Mouse (Mus musculus): ENCODE measurements around the gene Tmppe. TPM values are rescaled to one million over a fixed set of nuclear protein-coding genes. Genes with fewer than 3 reads are reported as not detected.

Tmppe gene
- polyA plus RNA-seq, 1 experiment, result 6.7 TPM

DNA sequence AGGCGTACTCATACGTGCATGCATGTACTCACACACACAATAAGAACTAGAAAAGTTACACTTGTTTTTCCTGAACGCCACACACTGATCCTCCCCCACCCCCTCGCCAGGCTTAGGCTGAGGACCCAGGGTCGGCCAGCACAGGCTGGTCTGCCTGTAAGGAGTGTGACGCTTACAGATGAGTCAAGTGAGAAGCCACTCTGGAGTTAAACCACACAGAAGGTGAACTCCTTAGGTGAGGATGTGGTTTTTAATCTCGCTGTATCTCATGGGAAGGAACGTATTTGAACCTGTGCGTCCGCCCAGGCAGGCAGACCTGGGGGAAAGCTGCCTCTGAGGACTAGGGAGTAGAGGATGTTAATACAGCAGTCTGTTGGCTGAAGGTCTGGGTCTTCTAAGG, 39.6 kb downstream of the Tmppe start:
- TF ChIP-seq CTCF (IDR thresholded peaks at IDR 0.05; ENCODE audit: low read depth, low read length) (no peak), POLR2A (IDR thresholded peaks at IDR 0.05; ENCODE audit: borderline replicate concordance, low read depth, low read length) (no peak)
- H3K27ac ChIP-seq (ENCODE audit: insufficient read depth, low read depth, low read length), result no peak overlapping the region
- no peaks in the 10 kb centered on the region for H3K4me1 ChIP-seq (ENCODE audit: control insufficient read depth, insufficient read depth, low read length)
- H3K4me3 ChIP-seq (ENCODE audit: insufficient read depth, low read length), result no peak overlapping the region

DNA sequence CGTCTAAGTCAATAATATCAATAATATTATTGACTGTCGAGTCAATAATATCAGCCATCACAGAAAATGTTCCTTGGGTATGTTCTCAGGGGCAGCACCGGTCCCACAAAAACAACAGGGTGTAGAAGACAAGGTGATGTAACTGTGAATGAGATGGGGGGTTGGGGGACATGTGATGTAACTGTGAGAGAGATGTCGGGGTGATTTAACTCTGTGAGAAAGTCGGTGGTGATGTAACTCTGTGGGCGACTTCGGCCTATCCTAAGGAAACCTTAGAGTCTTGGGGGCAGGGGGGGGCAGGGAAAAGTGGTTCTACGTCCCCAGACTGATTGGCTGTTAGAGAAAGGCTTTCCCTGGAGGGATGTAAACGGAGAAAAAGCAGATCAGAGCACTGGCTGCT, 41.3 kb downstream of the Tmppe start:
- Histone ChIP-seq H3K4me3 (ENCODE audit: insufficient read depth, low read length) (no peak overlapping the region), H3K4me1 (ENCODE audit: control insufficient read depth, insufficient read depth, low read length) (no peaks in the 10 kb centered on the region), H3K27ac (ENCODE audit: insufficient read depth, low read depth, low read length) (no peak overlapping the region)
- no peak for TF ChIP-seq CTCF (IDR thresholded peaks at IDR 0.05; ENCODE audit: low read depth, low read length)

DNA sequence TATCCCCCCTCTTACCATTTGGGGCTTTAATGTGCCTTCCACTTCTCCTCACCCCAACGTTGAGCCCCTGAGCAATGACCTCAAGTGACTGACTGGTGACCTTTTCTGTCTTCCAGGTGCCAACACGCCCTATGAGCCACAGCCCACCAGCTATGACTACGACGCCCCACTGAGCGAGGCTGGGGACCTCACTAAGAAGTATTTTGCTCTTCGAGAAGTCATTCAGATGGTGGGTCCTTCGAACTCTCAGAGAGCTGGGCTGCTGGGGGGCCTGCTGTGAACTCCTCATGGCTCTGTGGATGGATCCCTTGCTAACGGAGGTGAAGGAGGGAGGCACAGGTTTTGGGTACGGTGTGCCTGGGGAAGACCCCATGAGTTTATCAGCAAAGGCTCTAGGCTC, 42.0 kb downstream of the Tmppe start:
- Histone ChIP-seq H3K4me3 (ENCODE audit: insufficient read depth, low read length) (no peak overlapping the region), H3K4me1 (ENCODE audit: control insufficient read depth, insufficient read depth, low read length) (no peaks in the 10 kb centered on the region), H3K27ac (ENCODE audit: insufficient read depth, low read depth, low read length) (no peak overlapping the region)
- no peak for TF ChIP-seq CTCF (IDR thresholded peaks at IDR 0.05; ENCODE audit: low read depth, low read length)
- no peak for TF ChIP-seq POLR2A (IDR thresholded peaks at IDR 0.05; ENCODE audit: borderline replicate concordance, low read depth, low read length)

DNA sequence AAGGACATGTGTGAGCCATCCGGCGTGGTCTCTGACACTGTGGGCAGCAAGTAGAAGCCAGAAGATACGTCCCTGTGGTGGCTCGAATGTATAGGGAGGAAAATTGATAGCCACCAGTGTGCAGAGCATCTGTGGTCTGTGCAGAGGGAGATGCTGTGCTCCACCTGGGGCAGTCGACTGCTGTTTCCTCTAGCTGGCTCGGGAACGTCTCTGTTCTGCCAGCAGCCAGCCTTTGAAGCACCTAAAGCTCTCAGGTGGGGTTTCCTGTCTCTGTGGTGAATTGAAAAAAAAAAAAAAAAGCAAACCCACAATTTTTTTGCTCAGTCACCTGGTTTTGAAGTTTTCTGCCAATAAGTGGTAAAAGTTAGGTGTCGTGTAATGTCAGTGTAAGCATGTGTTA, 42.4 kb downstream of the Tmppe start:
- Histone ChIP-seq H3K4me1 (ENCODE audit: control insufficient read depth, insufficient read depth, low read length) (no peaks in the 10 kb centered on the region), H3K4me3 (ENCODE audit: insufficient read depth, low read length) (no peak overlapping the region), H3K27ac (ENCODE audit: insufficient read depth, low read depth, low read length) (no peak overlapping the region)
- TF ChIP-seq CTCF (IDR thresholded peaks at IDR 0.05; ENCODE audit: low read depth, low read length), result no peak

DNA sequence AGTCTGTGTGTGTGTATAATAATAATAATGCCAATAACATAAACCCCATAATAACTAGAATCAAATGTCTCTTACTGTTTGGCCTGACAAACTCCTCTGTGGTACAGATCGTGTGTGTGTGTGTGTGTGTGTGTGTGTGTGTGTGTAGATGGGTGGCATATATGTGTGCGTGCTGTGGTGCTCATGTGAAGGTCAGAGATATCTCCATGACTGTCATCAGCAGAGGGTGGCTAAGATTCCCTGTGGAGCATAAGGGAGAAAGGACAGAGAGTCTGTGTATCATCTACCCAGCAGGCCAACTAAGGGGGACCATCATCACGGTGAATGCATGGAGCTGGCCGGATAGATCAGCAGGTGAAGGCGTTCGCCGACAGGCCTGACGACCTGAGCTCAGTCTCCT, 46.0 kb downstream of the Tmppe start:
- Histone ChIP-seq H3K27ac (ENCODE audit: insufficient read depth, low read depth, low read length) (no peak overlapping the region), H3K4me3 (ENCODE audit: insufficient read depth, low read length) (no peak overlapping the region), H3K4me1 (ENCODE audit: control insufficient read depth, insufficient read depth, low read length) (no peaks in the 10 kb centered on the region)
- TF ChIP-seq POLR2A (IDR thresholded peaks at IDR 0.05; ENCODE audit: borderline replicate concordance, low read depth, low read length), result no peak
- TF ChIP-seq CTCF (IDR thresholded peaks at IDR 0.05; ENCODE audit: low read depth, low read length), result no peak

DNA sequence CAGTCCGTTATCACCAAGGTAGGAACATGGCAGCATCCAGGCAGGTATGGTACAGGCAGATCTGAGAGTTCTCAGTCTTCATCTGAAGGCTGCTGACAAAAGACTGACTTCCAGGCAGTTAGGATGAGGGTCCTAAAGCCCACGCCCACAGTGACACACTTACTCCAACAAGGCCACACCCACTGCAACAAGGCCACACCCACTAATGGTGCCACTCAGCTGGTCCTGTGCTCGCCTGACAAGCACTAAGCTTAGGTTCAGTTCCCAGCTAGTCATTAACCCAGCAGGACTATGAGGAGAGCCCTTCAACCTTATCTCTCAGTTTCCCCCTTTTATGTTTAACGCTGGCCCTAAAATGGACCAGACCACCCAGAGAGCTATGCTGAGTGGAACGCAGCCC, 47.8 kb downstream of the Tmppe start:
- no peaks in the 10 kb centered on the region for H3K4me1 ChIP-seq (ENCODE audit: control insufficient read depth, insufficient read depth, low read length)

DNA sequence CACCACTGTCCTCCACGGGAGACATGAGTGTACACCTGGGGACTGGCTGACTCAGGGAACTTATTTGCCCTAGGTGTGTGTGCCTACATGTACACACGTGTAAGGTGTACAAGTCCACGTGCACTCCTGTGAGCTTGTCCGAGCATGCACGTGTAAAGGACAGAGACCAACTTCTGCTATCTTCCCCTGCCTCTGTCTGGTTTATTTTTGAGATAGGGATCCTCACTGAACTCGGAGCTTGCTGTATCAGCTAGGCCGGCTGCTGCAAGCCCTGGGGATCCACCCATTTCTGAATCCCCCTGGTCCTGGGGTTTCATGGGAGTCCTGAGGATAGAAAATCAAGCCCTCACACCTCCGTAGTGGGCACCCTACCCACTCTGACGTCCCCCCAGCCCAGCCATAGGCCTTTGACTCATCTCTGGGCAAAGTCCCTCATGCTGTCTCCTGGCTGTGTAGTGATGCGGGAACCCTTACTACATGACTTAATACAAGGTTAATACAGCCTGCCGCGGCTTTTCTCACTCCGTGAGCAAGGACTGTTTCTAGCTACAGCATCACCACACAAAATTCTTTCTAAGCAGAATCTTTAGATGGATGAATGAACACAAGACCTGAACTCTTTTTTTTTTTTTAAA, 48.3 kb downstream of the Tmppe start:
- TF ChIP-seq CTCF (IDR thresholded peaks at IDR 0.05; ENCODE audit: low read depth, low read length), result no peak
- no peak for TF ChIP-seq POLR2A (IDR thresholded peaks at IDR 0.05; ENCODE audit: borderline replicate concordance, low read depth, low read length)
- Histone ChIP-seq H3K4me1 (ENCODE audit: control insufficient read depth, insufficient read depth, low read length) (no peaks in the 10 kb centered on the region), H3K27ac (ENCODE audit: insufficient read depth, low read depth, low read length) (no peak overlapping the region), H3K4me3 (ENCODE audit: insufficient read depth, low read length) (no peak overlapping the region)

More for the DNA sequence above, 47.8 kb downstream of the Tmppe start:
- Histone ChIP-seq H3K27ac (ENCODE audit: insufficient read depth, low read depth, low read length) (no peak overlapping the region), H3K4me3 (ENCODE audit: insufficient read depth, low read length) (no peak overlapping the region)
- TF ChIP-seq CTCF (IDR thresholded peaks at IDR 0.05; ENCODE audit: low read depth, low read length), result no peak
- no peak for TF ChIP-seq POLR2A (IDR thresholded peaks at IDR 0.05; ENCODE audit: borderline replicate concordance, low read depth, low read length)

DNA sequence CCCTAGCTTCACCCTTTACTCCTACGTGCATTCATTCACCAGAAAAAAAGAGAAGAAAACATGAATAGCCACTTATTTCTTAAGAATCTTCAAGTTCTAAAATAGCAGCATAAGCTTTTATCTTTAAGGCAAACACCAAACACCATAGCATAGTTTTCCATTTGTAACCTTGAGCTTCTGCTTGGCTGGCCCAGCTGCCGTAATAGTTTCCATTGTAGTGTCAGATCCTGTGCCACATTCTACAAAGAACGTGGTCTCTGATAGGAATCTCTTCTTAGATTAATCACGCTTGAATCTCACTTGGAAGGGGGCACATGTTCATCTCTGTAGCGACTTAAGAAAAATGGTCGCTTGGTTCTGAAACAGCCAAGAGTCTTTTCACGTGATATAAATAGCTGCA, 50.7 kb downstream of the Tmppe start:
- H3K4me3 ChIP-seq (ENCODE audit: insufficient read depth, low read length), result no peak overlapping the region
- no peaks in the 10 kb centered on the region for H3K4me1 ChIP-seq (ENCODE audit: control insufficient read depth, insufficient read depth, low read length)
- no peak for TF ChIP-seq POLR2A (IDR thresholded peaks at IDR 0.05; ENCODE audit: borderline replicate concordance, low read depth, low read length)
- no peak for TF ChIP-seq CTCF (IDR thresholded peaks at IDR 0.05; ENCODE audit: low read depth, low read length)
- no peak overlapping the region for H3K27ac ChIP-seq (ENCODE audit: insufficient read depth, low read depth, low read length)

DNA sequence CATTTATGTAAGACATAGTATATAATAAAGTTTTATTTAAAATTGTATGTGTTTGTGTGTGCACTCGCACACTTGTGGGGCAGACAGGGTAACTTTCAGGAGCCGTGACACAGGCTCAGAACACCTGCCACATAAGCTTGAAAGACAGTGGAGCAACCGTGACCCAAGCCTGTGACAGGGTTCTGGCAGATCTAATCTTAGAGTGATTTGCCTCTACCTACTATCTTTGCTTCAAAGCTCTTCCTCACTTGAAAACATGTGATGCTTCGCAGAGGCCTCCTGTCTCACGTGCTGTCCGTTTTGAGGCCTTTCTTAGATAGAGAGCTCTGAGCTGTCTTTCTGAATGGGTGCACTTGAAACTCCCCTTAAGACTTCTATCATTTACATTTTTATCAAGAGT, 51.5 kb downstream of the Tmppe start:
- Histone ChIP-seq H3K4me3 (ENCODE audit: insufficient read depth, low read length) (no peak overlapping the region), H3K4me1 (ENCODE audit: control insufficient read depth, insufficient read depth, low read length) (no peaks in the 10 kb centered on the region), H3K27ac (ENCODE audit: insufficient read depth, low read depth, low read length) (no peak overlapping the region)
- no peak for TF ChIP-seq CTCF (IDR thresholded peaks at IDR 0.05; ENCODE audit: low read depth, low read length)
- no peak for TF ChIP-seq POLR2A (IDR thresholded peaks at IDR 0.05; ENCODE audit: borderline replicate concordance, low read depth, low read length)

DNA sequence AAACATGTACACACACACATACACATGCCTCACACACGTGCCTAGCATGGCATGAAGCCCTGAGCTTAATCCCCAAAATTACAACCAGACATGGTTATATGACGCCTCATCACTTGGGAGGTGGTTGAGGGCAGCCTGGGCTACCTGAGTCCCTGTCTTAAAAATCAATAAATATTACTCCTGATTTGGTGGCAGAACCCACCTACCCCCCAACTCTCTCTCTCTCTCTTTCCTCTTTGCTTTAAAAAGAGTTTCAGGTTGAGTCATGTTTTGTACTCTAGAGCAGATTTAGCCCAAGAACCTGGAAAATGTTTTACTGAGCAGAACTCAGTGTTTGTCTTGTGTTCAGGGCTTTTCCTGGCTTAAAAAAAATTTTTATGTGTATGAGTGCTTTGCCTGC, 54.5 kb downstream of the Tmppe start:
- no peak for TF ChIP-seq CTCF (IDR thresholded peaks at IDR 0.05; ENCODE audit: low read depth, low read length)
- no peak overlapping the region for H3K4me3 ChIP-seq (ENCODE audit: insufficient read depth, low read length)

More for the DNA sequence above, 54.5 kb downstream of the Tmppe start:
- Histone ChIP-seq H3K4me1 (ENCODE audit: control insufficient read depth, insufficient read depth, low read length) (no peaks in the 10 kb centered on the region), H3K27ac (ENCODE audit: insufficient read depth, low read depth, low read length) (no peak overlapping the region)

Other genes starting within 250 kb of the Tmppe start
- not detected in 2 replicates for gene Bcl2a1c, start 71.0 kb upstream of the Tmppe start, polyA plus RNA-seq (2012; ENCODE audit: insufficient read depth, insufficient read length, missing spikeins)
- gene Crtap, start 10.4 kb upstream of the Tmppe start, polyA plus RNA-seq (2012; ENCODE audit: insufficient read depth, insufficient read length, missing spikeins), result 48.4 and 54.5 TPM in 2 replicates
- 63.7 and 74.4 TPM in 2 replicates for gene Glb1, start within 50 bp of the Tmppe start, polyA plus RNA-seq (2012; ENCODE audit: insufficient read depth, insufficient read length, missing spikeins)
- not detected in 2 replicates for gene Ccr4, start 103.8 kb downstream of the Tmppe start, polyA plus RNA-seq (2012; ENCODE audit: insufficient read depth, insufficient read length, missing spikeins)
- gene C130032M10Rik, start 114.6 kb downstream of the Tmppe start, polyA plus RNA-seq (2012; ENCODE audit: insufficient read depth, insufficient read length, missing spikeins), result not detected in 2 replicates
- gene Trim71, start 163.3 kb downstream of the Tmppe start, polyA plus RNA-seq (2012; ENCODE audit: insufficient read depth, insufficient read length, missing spikeins), result not detected in 2 replicates
- gene Cnot10, start 239.1 kb downstream of the Tmppe start, polyA plus RNA-seq (2012; ENCODE audit: insufficient read depth, insufficient read length, missing spikeins), result 23.0 and 24.2 TPM in 2 replicates